Mouse (Mus musculus) testis, postnatal 14 days (tissue): ENCODE measurements around the gene Pdzd7.

Source experiments
- DNase-seq: peaks from one replicate; pipeline ENCODE4 v3.0.0; 2021; ENCODE audit warnings: low spot score

Pdzd7 gene

DNA sequence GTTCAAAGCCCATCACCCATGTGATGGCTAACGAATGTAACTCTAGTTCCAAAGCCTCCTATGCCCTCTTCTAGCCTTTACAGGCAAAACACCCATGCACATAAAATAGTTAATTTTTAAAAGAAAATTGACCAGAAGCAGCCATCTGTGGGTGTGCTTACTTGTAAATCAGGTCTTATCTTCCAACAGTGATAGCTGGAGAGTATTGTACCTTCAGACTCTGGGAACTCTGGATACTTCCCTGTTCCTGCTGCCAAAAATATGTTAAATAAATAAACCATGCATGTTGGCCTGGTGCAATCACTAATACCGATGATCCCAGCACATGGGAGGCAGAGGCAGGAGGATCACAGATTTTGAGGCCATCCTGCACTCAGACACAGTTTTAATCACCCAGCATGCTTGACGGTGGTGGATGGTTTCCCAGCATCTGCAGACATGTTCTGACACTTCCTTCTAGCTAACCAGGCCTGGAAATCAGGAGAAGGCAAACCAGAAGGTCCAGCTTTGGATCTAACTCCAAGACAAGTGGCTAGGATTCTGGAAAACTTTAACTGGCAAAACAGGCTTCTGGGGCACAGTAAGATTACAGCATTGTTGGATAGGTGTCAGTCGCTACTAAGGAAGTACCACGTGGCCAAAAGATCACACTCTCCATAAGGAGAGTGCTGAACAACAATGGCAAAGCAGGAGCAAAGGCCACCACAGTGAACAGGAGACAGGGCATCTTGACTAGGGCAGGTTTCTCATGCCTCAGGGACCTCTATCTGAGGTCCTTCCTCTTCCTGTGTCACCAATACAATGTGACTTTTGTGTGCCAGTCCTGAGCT is 60.1 kb downstream of the Pdzd7 start:
- DNase-seq: no peak

DNA sequence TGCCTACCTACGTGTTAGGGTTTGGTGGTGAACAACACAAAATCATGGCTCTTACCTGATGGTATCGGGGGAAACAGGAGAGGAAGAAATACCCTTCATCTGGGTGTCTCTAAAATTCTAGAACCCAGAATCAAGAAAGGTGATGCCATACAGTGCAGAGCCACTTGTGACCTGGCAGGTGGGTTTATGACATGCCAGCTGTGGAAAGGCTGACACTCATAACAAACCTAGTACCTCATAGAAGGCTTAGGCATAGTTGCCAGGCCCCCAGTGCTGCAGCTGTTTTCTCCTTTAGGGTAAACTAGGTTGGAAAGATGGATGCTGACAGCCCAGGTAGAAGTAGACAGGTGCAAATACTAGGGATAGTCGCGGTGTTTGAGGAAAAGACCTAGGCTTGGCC is 61.1 kb downstream of the Pdzd7 start:
- no peak for DNase-seq

DNA sequence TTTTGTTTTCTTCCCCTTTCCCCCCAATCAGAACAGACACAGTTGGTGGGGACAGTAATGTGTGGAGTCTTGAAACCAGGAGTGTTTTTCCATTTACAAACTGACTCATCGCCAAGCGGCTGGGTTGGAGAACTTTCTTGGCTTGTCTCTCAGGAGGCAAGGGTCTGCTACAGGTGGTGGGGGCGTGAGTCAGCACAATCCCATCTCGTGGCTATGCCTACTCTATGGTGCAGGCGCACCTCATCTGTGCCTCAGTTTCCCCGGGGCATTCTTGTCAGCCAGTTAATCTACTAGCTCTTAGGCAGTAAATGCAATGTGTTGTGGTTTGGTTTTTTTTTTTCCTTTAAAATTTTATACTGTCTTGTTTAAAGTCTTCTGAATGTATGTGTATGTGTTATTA is 62.2 kb downstream of the Pdzd7 start:
- no peak for DNase-seq

DNA sequence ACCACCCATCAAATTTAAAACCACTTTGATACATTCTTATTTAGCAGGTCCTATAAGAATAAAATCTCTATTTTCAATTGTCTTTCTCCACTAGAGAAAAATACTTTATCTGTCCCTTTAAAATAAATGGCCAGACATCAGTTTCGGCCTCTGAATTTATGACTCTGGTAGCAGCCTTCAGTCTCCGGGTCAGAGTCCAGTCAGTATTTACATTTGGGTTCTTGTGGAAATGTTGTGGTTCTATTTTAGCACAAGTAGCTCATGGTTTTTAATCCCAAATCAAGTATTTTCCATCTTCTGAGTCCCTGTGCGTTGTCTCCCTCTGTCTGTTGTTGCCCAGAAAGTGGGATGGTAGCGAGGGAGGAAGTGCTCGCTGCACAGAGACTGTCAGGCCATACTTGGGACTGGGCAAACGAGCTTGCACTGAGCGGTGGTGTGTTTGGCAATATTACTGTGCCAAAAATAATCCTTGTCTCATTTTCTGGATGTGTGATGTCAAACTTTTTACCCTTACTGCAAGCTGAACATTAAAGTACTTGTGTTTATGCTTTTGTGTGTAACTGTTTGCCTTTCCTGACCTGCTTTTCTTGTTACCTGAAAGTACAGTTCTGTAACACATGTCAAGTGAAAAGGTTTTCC is 62.9 kb downstream of the Pdzd7 start:
- no peak for DNase-seq

- DNase-seq: no peak
Measured at GRCm38 (mm10) chr19:44980787-44981186, 64.7 kb downstream of the Pdzd7 start.

DNA sequence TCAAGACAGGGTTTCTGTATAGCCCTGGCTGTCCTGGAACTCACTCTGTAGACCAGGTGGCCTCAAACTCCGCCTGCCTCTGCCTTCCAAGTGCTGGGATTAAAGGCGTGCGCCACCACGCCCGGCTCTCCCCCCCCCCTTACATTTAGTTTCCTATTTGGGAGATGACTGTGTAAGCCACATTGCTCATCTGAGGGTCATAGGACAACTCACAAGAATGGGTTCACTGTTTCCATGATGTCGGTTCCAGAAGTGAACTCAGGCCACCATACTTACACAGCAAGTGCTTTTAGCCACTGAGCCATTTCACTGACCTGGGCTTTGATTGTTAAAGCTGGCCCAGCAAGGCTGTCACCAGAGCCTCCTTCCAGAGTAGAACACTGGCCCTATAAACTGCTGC is 68.4 kb downstream of the Pdzd7 start:
- no peak for DNase-seq
